Mouse (Mus musculus): ENCODE measurements around the gene Smpd2. TPM values are rescaled to one million over a fixed set of nuclear protein-coding genes. Genes with fewer than 3 reads are reported as not detected.

Smpd2 gene
- total RNA-seq, 1 experiment from 2014 or later = 36.3 TPM

DNA sequence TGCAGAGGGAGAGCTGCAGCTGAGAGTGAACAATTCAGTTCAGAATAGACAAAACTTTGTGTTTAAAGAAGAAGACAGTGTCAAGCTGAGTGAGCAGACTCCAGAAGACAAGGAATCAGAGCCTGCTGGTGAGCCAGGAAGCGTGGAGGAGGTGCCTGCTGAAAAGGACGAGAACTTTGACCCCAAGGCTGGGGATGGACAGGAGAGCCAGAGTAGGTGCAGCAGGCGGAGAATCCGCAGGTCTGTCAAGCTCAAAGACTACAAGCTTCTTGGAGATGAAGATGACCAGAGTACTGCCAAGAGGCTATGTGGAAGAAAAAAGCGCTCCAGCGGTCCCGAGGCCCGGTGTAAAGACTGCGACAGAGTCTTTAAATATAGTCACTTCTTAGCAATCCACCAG is 38.5 kb downstream of the Smpd2 start:
- no peak for DNase-seq

DNA sequence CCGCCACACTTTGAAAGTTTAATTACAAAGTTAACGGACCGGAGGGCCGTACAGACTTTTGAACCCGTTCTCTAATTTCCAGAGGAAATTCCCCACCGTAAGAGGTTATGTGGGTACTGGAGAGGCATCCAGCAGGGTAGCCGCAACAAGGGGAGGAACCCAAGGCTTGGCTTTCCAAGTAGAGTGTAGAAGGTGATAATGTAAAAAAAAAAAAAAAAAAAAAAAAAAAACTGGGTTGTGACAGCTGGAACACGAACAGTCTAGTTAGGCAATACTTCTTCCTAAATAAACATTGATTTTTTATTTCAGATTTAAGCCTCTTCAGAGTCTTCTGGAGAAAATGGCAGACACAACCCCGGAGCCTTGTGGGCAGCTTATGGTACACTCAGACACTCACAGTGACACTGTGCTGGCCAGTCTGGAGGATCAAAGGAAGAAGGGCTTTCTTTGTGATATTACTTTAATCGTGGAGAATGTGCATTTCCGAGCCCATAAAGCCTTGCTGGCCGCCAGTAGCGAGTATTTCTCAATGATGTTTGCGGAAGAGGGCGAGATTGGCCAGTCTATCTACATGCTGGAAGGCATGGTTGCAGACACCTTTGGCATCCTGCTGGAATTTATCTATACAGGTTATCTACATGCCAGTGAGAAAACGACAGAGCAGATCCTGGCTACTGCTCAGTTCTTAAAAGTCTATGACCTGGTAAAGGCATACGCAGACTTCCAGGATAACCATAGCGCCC is 39.2 kb downstream of the Smpd2 start:
- DNase-seq = no peak

DNA sequence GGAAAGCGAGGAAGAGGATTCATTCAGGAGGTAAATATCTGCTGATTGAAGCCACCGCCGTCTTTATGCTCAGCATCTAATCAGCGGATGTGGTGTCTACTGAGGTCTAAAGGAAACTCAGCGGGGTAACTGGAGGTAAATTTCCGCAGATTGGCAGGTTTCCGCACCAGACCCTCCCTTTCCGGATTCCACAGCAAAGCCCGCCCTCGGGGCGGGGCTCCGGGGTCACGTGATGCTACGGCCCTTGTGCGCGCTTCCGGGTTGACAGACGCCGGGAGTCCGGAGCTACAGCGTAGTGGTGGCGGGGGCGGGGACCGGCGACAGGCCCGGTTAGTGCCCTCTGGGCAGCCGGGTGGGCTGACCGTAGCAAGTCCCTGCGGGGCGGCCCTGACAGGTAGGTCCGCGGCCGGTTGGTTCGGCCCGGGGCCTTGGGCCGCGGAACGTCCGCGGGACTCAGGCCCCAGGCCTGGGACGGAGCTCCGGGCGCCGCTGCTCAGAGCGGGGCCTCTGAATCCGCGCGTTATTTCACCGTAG is 40.0 kb downstream of the Smpd2 start, which contains the start of gene Zbtb24:
Gene Zbtb24 (plus strand): TSS at position 247 of the 534 bp plus-strand sequence.
- DNase-seq = peak; percentile 95

DNA sequence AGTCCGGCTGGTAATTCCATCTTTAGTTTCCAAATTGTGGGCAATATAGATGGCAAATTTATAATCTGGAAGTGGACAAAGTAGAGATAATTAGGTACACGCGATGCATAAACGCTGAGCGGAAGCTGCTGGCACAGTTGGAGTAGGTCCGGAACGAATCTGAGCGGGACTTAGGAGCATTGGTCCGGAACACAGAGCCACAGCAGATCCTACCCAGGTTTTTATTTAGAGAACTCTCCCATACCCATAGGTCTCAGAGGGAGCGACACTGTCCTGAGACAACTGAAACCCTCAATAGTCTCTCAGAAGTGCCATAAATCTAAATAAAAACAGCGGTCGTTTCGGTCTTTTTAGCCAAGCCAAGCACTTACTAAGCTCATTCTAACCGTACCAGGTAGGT is 40.5 kb downstream of the Smpd2 start:
- DNase-seq = no peak

DNA sequence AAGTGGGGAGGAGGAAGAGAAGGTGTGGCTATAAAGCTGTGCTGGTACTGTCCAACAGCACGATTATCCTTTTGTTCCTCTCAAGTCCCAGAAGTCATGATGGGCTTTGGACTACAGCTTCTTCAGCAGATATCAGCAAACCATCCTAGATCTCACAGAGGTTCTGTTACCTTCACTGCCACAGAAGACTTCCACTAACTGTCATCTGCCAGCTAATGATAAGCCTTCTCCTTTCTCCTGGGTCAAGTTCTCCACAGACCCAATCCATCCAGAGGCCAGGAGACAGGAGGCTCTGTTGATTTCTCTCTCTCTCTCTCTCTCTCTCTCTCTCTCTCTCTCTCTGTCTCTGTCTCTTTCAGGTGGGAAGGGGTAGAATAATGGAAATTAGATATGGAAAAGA is 42.0 kb downstream of the Smpd2 start:
- no peak for DNase-seq

Other genes with a start within 250 kb of the Smpd2 start
- gene Fig4, start 187.1 kb downstream of the Smpd2 start, total RNA-seq (2021) = 16.7 and 22.8 TPM in 2 replicates
- gene Ak9, start 186.4 kb downstream of the Smpd2 start, total RNA-seq (2021) = 0.06 TPM in 1 of 2 replicates, not detected in the other
- 21.8 and 26.0 TPM in 2 replicates for gene Zbtb24, start 40.0 kb downstream of the Smpd2 start, total RNA-seq (2021)
- gene Mical1, start 14.1 kb downstream of the Smpd2 start, total RNA-seq (2021) = 10.4 and 11.8 TPM in 2 replicates
- gene Ppil6, start 70 bp upstream of the Smpd2 start, total RNA-seq (2021) = 1.7 TPM in 1 of 2 replicates, not detected in the other
- gene Cd164, start 29.0 kb upstream of the Smpd2 start, total RNA-seq (2021) = 213 and 238 TPM in 2 replicates
- 0.39 and 0.76 TPM in 2 replicates for gene Ccdc162, start 226.3 kb upstream of the Smpd2 start, total RNA-seq (2021)

All from adrenal gland, postnatal 25 days (tissue).